Mouse (Mus musculus) thymus, adult 2 months (tissue): ENCODE measurements around the gene Tmf1. TPM values are rescaled to one million over a fixed set of nuclear protein-coding genes. Genes with fewer than 3 reads are reported as not detected.
A peak's percentile ranks its signal among the peaks of the same experiment; 100 is the strongest.

Source experiments
- DNase-seq: peaks from one replicate; pipeline ENCODE4 v3.0.0; 2021
- H3K27ac ChIP-seq: fragments of 200-500 bp; 2 replicates; pipeline ENCODE4 v1.5.1; 2012; ENCODE audit warnings: low read length, control low read depth; ENCODE audit not compliant: control insufficient read depth, insufficient read depth
- H3K27me3 ChIP-seq: fragments of 200-500 bp; 2 replicates; pipeline ENCODE4 v1.6.1; 2012; ENCODE audit warnings: mild to moderate bottlenecking, low read length, moderate library complexity, mixed read lengths; ENCODE audit not compliant: control insufficient read depth, insufficient read depth
- H3K36me3 ChIP-seq: fragments of 200-500 bp; 2 replicates; pipeline ENCODE4 v1.6.1; 2012; ENCODE audit warnings: mild to moderate bottlenecking, low read length, moderate library complexity; ENCODE audit not compliant: control insufficient read depth, insufficient read depth
- H3K4me1 ChIP-seq: fragments of 200-500 bp; replicated peaks from 2 replicates; pipeline ENCODE4 v1.6.1; 2012; ENCODE audit warnings: low read length; ENCODE audit not compliant: control insufficient read depth, insufficient read depth
- H3K4me3 ChIP-seq: fragments of 200-500 bp; 2 replicates; pipeline ENCODE4 v1.5.1; 2012; ENCODE audit warnings: mild to moderate bottlenecking, low read length, control low read depth, moderate library complexity; ENCODE audit not compliant: control insufficient read depth, insufficient read depth
- CTCF ChIP-seq: fragments of 200-500 bp; IDR thresholded peaks from 2 replicates; pipeline ENCODE4 v1.5.1; 2012; ENCODE audit warnings: mild to moderate bottlenecking, control low read depth, low read length, moderate library complexity, borderline replicate concordance; ENCODE audit not compliant: control insufficient read depth, poor library complexity, insufficient read depth; ENCODE audit errors: extremely low read depth
- POLR2A ChIP-seq: fragments of 200-500 bp; IDR thresholded peaks from 2 replicates; pipeline ENCODE4 v1.6.1; 2012; ENCODE audit warnings: mild to moderate bottlenecking, low read length, control low read depth, moderate library complexity; ENCODE audit not compliant: control insufficient read depth, poor library complexity, insufficient read depth; ENCODE audit errors: extremely low read depth
- WGBS: fragments of 180-500 bp; shearing (Covaris S2); methylation state at CpG from one replicate; pipeline ENCODE4 v1.1.7; 2018; 5-methylcytosine and 5-hydroxymethylcytosine counted together
- polyA plus RNA-seq: library from polyadenylated mRNA; depleted of rRNA; stranded (reverse); fragments of >200 nt; gene quantifications from 2 replicates; pipeline ENCODE4 v1.2.3, GENCODE M21; 2012

The Tmf1 gene
- polyA plus RNA-seq, 1 experiment: 3.9 TPM

DNA sequence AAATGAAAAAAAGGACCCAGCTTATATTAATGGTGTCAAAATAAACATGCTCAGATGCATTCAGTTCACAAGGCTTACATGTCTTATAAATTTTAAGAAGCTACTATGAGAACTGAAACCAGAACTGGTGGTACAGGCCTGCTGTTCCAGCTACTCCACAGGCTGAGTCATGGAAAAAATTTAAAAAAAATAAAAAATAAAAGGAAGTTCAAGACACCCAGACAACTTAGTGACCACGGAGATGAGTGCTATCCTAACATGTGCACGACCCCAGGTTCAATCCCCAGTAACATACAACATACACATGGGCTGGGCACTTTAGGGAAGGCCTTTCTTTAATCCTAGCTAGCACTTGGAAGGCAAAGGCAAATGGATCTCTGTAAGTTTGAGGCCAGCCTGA, 29.2 kb downstream of the Tmf1 start:
- Histone ChIP-seq H3K27ac (no peak overlapping the region), H3K36me3 (no peaks in the 10 kb centered on the region), H3K27me3 (no peaks in the 10 kb centered on the region), H3K4me3 (no peak overlapping the region), H3K4me1 (peaks cover 10% of the 10 kb centered on the region)
- 78% methylated on average over 2 of the region's 2 CpGs for WGBS
- DNase-seq: no peak
- TF ChIP-seq CTCF: no peak

- H3K27ac ChIP-seq: no peak within 1 kb of the TSS
- DNase-seq: peak; percentile 84
- peak within 1 kb of the TSS; percentile 77 for H3K4me3 ChIP-seq
- no peak for TF ChIP-seq POLR2A
- peak; percentile 60; the same call in 1 of the 2 replicates for TF ChIP-seq CTCF
- H3K27me3 ChIP-seq: no peaks in the 10 kb centered on the region
- peaks cover 10% of the 10 kb centered on the region for H3K4me1 ChIP-seq
- no peaks in the 10 kb centered on the region for H3K36me3 ChIP-seq
- under 1% methylated on average over 55 of the region's 56 CpGs for WGBS
Observed at GRCm38 (mm10) chr6:97148383-97149251, 30.3 kb downstream of the Tmf1 start, which contains the start of gene Eogt. Gene Eogt, minus strand, starts transcription at chr6:97149182.

- WGBS: 47% methylated on average over 18 of the region's 18 CpGs
- TF ChIP-seq CTCF: no peak
- TF ChIP-seq POLR2A: no peak
- Histone ChIP-seq H3K27me3 (no peaks in the 10 kb centered on the region), H3K36me3 (no peaks in the 10 kb centered on the region), H3K27ac (no peak overlapping the region), H3K4me3 (peak overlapping the region; percentile 77), H3K4me1 (peaks cover 10% of the 10 kb centered on the region)
- DNase-seq: peak; percentile 8
Observed at GRCm38 (mm10) chr6:97147755-97148382, 31.1 kb downstream of the Tmf1 start.

DNA sequence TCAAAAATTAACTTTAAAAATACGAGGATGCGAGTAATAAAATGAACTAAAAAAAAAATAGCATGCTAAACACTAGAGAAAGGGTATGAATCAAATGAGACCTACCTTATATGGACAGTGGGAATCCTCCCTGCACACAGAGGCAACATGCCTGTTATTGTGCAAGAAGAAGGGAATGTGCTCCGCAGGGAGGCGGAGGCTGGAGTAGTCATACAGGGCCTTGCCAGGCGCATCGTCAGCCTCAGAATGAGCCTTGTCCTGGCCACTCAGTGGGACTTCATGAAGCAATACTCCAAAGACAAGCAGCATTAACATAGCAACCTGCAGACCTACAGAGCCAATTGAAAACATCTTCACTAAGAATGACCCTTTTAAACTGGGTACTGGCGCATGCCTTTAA, 33.8 kb downstream of the Tmf1 start:
- WGBS: 97% methylated on average over 7 of the region's 7 CpGs
- peaks cover 10% of the 10 kb centered on the region for H3K4me1 ChIP-seq
- H3K36me3 ChIP-seq: no peaks in the 10 kb centered on the region
- no peak for TF ChIP-seq CTCF
- no peak for TF ChIP-seq POLR2A
- no peak overlapping the region for H3K27ac ChIP-seq
- no peaks in the 10 kb centered on the region for H3K27me3 ChIP-seq
- no peak for DNase-seq
- no peak overlapping the region for H3K4me3 ChIP-seq

GRCm38 (mm10) chr6:97144359-97144758, 34.6 kb downstream of the Tmf1 start:
- Histone ChIP-seq H3K4me1 (peaks cover 10% of the 10 kb centered on the region), H3K27me3 (no peaks in the 10 kb centered on the region), H3K36me3 (no peaks in the 10 kb centered on the region), H3K27ac (no peak overlapping the region), H3K4me3 (no peak overlapping the region)
- TF ChIP-seq POLR2A: no peak
- TF ChIP-seq CTCF: no peak
- WGBS: 94% methylated on average over 7 of the region's 7 CpGs
- no peak for DNase-seq

GRCm38 (mm10) chr6:97142611-97143010, 36.3 kb downstream of the Tmf1 start:
- Histone ChIP-seq H3K4me1 (peaks cover under 1% of the 10 kb centered on the region), H3K27ac (no peak overlapping the region), H3K36me3 (no peaks in the 10 kb centered on the region), H3K4me3 (no peak overlapping the region), H3K27me3 (no peaks in the 10 kb centered on the region)
- WGBS: 97% methylated on average over 8 of the region's 8 CpGs
- TF ChIP-seq POLR2A (no peak), CTCF (no peak)
- DNase-seq: no peak

DNA sequence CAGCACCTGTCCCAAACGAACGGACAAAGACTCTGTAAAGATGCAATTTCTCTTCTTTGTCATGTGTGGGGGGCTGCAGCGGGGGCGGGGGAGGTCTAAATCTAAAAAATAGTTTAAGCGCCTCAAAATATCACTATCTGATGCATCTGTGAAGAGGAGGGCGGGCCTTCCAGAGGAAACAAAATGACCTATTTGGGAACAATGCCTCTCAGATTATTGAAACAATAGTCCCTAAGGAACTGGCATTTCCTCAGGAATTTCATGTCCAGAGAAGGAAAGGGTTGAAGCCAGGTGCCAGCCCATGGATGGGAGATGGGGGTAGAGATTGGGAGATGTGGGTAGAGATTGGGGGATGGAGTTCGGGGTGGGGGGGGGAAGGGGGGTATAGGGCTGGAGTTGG, 37.1 kb downstream of the Tmf1 start:
- TF ChIP-seq CTCF: no peak
- no peak overlapping the region for H3K4me3 ChIP-seq
- DNase-seq: no peak
- no peaks in the 10 kb centered on the region for H3K36me3 ChIP-seq
- H3K27me3 ChIP-seq: no peaks in the 10 kb centered on the region
- H3K4me1 ChIP-seq: no peaks in the 10 kb centered on the region
- H3K27ac ChIP-seq: no peak overlapping the region
- WGBS: 92% methylated on average over 7 of the region's 7 CpGs
